Mouse (Mus musculus) retina, adult 2 months (tissue): ENCODE measurements around the gene Arhgef25.
A peak's percentile ranks its signal among the peaks of the same experiment; 100 is the strongest.
"Not testable (repeated sequence)": the region's sequence is repeated elsewhere in the genome, so short reads cannot be mapped to it uniquely, and the experiment has no call there.

ENCODE experiments used
- DNase-seq: peaks from one replicate; pipeline ENCODE4 v3.0.0-alpha.2; 2012; ENCODE audit warnings: low read depth, low spot score

Arhgef25 gene

DNA sequence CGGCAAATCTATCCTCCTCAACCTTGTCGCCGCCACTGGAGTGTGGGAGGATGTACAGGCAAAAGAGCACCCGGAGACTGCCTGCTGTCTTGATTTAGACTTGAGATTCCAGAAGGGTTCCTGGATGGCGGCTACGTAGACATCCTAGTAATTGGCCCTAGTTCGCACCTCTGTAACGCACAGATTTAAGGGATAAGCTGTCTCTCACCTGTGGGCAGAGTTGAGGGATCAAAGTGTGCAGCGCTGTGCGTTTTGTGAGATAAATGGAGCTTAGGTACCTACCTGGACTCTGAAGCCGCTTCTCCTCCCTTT is 23.5 kb downstream of the Arhgef25 start:
- no peak for DNase-seq

DNA sequence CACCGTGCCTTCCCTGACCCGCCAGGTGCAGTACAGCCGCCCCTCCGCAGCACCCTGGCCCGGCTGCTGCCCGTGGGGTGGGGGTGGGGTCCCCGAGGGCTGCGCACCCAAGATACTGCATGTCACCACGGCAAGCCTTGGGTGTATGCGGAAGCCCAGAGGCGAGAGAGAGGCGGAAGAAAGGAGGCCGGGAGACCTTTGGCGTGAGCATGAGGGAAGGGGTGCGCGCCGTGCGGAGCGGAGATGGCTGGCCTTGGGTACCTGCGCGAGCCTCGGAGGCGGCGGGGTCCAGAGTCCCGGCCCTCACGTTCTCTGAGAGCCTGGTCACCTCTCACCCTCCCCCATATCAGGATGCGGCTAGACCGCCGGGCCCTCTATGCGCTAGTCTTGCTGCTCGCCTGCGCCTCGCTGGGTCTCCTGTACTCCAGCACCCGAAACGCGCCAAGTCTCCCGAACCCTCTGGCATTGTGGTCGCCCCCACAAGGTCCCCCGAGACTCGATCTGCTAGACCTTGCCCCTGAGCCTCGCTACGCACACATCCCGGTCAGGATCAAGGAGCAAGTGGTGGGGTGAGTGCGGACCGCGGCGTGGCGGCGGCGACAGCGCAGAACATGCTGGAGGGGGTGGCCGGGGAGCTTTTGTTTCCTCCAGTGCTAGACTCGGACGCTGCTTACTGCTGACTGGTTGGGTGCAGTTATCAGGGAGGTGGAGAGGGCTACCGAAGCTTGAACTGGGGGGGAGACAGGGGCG is 24.1 kb downstream of the Arhgef25 start:
- DNase-seq = no peak

- DNase-seq = no peak
Observed at GRCm38 (mm10) chr10:127165354-127165653, 24.6 kb downstream of the Arhgef25 start.

DNA sequence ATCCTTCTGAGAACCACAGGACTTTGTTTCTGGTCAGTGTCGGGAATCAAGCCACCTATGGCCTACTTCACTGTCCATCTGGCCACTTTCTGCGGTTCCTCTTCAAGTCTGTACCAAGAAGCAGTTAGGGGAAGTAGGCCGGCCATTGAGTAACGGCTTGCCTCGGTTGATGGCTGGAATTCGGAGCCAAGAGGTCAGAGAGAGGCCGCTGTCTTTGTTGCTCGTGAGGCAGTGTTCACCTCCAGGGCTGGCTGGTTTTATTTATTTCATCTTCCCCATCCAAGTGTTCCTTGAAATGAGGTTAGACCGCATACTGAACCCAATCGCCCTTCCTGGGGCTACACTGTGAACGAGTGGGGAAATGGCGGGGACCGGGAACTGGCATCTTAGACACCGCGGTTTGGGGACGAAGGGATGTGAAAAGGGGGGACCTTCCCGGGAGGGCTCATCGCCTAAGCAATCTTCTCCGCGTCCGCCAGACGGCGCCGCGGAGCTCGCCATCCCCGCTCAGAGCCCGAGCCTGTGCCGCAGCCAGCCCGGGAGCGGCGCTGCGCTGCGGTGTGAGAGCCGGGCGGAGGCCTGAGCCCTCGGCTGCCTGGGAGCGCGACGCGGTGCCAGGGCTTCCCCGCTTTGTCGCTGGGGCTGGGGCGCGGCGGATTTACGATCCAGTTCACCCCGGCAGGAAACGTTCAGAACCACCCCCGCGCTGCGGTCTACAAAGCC is 25.1 kb downstream of the Arhgef25 start, which contains the start of gene B4galnt1:
B4galnt1 (plus strand) TSS at position 595 of the 723 bp plus-strand sequence.
- DNase-seq = peak; percentile 62

DNA sequence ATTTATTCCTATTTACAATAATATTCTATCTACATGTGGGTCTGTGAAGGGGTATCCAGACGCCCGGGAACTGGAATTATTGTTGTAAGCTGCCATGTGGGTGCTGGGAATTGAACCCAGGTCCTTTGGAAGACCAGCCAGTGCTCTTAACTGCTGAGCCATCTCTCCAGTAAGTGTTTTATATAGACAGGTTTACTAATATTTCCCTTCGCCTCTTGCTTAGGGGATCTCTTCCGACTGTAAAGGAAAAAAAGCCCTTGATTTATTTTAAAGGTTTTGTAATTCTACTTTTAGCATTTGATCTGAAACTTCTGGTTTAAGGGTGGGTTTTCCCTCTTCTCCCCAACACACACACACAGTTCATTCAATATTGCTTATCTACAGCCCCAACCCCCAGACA is 25.7 kb downstream of the Arhgef25 start:
- no peak for DNase-seq

DNA sequence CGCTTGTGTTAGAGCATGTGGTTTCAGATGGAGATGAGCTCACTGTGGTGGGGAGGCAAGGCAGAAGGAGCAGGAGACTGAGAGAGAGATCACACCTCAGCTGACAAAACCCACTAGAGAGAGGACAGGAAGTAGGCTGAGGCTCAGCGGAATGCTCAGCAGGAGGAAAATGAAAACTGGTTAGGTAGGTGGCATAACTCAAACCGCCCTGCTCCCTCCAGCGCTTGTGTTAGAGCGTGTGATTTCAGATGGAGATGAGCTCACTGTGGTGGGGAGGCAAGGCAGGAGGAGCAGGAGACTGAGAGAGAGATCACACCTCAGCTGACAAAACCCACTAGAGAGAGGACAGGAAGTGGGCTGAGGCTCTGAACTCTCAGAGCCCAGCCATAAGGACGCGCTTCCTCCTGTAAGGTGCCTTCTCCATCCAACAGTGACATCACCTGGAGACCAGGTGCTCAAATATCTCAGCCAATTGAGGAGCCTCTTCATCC is 27.1 kb downstream of the Arhgef25 start:
- DNase-seq = not testable (repeated sequence)

GRCm38 (mm10) chr10:127160728-127161127 is 29.2 kb downstream of the Arhgef25 start:
- DNase-seq = no peak

- DNase-seq = no peak
Observed at GRCm38 (mm10) chr10:127160081-127160480, 29.8 kb downstream of the Arhgef25 start.

- no peak for DNase-seq
Observed at GRCm38 (mm10) chr10:127158471-127158870, 31.4 kb downstream of the Arhgef25 start.

DNA sequence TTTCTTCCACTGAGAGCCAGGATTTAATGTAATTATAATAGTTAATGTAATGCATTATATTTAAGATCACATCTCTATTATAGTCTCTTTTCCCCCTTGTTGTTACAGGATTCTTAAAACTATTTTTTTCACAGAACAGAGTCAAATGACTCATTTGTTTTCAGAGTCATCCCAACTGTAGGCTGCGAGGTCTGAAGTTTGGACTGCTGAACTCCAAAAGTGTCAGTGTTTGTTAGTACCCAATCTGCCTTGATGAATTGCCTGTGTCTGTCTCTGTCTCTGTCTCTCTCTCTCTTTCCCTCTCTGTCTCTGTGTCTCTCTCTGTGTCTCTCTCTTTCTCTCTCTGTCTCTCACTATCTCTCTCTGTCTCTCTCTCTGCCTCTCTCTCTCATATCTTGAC is 33.4 kb downstream of the Arhgef25 start:
- DNase-seq = no peak

GRCm38 (mm10) chr10:127156089-127156488 is 33.8 kb downstream of the Arhgef25 start:
- DNase-seq = no peak

- DNase-seq = no peak
Observed at GRCm38 (mm10) chr10:127154652-127155051, 35.2 kb downstream of the Arhgef25 start.

DNA sequence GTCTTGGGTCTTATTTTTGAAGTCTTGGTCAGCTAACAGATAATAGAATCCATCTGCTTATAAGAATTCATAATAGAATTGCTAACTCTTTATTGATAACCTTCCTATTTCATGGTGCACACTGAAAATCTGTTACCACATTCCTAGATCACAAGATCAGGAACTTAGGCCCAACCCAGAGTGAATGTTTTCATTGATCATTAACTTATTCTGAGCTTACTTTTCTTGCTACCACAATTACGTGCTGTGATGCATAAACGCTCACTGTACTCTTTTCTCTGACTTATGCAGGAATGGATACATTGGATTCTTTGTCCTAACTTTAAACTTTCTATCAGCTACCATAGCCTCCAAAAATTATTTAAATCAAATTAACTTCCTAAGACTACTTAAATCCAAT is 35.6 kb downstream of the Arhgef25 start:
- no peak for DNase-seq

GRCm38 (mm10) chr10:127153323-127153722 is 36.6 kb downstream of the Arhgef25 start:
- DNase-seq = no peak

- DNase-seq = not testable (repeated sequence)
Observed at GRCm38 (mm10) chr10:127152556-127152955, 37.3 kb downstream of the Arhgef25 start.

DNA sequence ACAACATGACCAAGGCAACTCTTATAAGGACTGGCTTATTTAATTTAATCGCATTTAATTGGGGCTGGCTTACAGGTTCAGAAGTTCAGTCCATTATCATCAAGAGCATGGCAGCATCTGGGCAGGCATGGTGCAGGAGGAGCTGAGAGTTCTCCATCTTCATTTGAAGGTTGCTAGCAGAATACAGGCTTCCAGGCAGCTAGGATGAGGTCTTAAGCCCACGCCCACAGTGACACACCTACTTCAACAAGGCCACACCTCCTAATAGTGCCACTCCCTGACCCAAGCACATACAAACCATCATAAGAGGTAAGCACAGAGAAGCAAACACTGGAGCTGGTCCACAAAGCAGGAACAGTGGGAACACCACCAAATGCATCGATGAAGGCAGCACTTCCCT is 38.6 kb downstream of the Arhgef25 start:
- DNase-seq = not testable (repeated sequence)

DNA sequence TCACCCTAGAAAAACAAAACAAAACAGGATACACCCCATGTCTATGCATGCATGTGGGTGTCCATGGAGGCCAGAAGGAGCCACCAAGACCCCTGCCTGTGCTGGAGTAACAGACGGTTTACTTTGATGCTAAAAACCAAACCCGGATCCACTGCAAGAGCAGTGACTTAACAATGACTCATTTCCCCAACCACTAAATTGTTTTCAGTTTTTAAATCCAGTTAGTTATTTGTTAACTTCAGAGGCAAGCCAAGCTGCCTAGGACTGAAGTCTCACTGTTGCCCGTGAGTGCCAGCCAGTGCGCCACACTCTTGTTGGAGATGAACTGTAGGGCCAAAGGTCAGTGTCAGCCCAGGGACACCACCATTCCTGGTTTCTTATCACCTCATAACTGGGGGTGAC is 39.4 kb downstream of the Arhgef25 start:
- DNase-seq = no peak

- DNase-seq = no peak
Observed at GRCm38 (mm10) chr10:127147135-127147534, 42.7 kb downstream of the Arhgef25 start.

GRCm38 (mm10) chr10:127145303-127145702 is 44.6 kb downstream of the Arhgef25 start:
- no peak for DNase-seq

DNA sequence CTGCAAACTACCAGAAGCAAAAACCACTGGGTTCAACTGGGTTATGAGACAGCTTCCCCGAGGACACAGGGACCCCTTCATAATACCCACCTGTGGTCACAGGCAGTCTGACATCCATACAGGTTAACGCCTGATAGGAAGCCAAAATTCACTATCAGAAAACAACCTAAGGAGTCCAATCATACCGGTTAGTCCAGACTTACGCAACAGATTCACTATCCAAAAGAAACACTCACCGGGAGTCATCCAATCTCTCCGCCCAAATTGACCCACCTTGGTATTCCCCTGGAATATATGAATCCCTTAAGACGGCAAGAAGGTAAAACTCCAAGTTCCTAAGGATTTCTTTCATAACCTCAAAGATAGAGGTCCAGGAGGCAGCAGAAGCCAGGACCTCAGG is 45.3 kb downstream of the Arhgef25 start:
- DNase-seq = no peak

DNA sequence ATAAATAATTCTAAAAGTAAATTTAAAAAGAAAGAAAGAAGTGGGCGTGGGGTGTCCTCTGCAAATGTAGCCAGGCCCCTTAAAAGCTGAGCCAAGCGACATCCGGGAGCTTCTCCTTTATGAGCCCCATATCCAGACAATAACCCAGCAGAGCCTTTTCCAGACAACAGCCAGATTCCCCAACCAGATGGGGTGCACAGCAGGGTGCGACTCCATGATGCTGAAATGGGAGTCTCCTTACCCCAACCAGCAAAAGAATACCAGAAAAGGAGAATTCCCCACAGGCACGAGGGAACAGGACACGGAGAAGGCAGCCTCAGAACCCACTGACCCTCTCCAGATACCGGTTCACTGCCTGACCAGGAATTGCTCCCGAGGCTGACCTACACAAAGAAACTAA is 46.7 kb downstream of the Arhgef25 start:
- DNase-seq = no peak

- DNase-seq = no peak
Observed at GRCm38 (mm10) chr10:127141500-127141899, 48.4 kb downstream of the Arhgef25 start.

- DNase-seq = no peak
Observed at GRCm38 (mm10) chr10:127140971-127141370, 48.9 kb downstream of the Arhgef25 start.
